Mouse (Mus musculus) cerebellum, adult 11 months (tissue): Measurements from ENCODE around the gene Meox1.

Experiments used
- DNase-seq: peaks from one replicate; pipeline ENCODE4 v3.0.0; 2022

Meox1 gene

GRCm38 (mm10) chr11:101894204-101894603 lies at the start of gene Meox1:
Gene Meox1 (minus strand): TSS chr11:101894374.
- no peak for DNase-seq

- peak; percentile 88 for DNase-seq
Observed at GRCm38 (mm10) chr11:101943055-101943454, 48.9 kb upstream of the Meox1 start.

- peak; percentile 17 for DNase-seq
Observed at GRCm38 (mm10) chr11:101937108-101937507, 42.9 kb upstream of the Meox1 start.

GRCm38 (mm10) chr11:101936421-101936820 lies 42.2 kb upstream of the Meox1 start:
- DNase-seq = no peak

GRCm38 (mm10) chr11:101935743-101936142 lies 41.6 kb upstream of the Meox1 start:
- DNase-seq = no peak

GRCm38 (mm10) chr11:101931978-101932377 lies 37.8 kb upstream of the Meox1 start:
- DNase-seq = no peak

GRCm38 (mm10) chr11:101928030-101928762 lies 34.0 kb upstream of the Meox1 start:
- DNase-seq = no peak

GRCm38 (mm10) chr11:101926951-101927589 lies 32.9 kb upstream of the Meox1 start:
- no peak for DNase-seq

GRCm38 (mm10) chr11:101925636-101926035 lies 31.5 kb upstream of the Meox1 start:
- no peak for DNase-seq

GRCm38 (mm10) chr11:101924441-101924976 lies 30.3 kb upstream of the Meox1 start:
- DNase-seq = no peak

- no peak for DNase-seq
Observed at GRCm38 (mm10) chr11:101923988-101924387, 29.8 kb upstream of the Meox1 start.

- peak; percentile 19 for DNase-seq
Observed at GRCm38 (mm10) chr11:101921361-101921952, 27.3 kb upstream of the Meox1 start.

GRCm38 (mm10) chr11:101919660-101920059 lies 25.5 kb upstream of the Meox1 start:
- DNase-seq = peak; percentile 77

GRCm38 (mm10) chr11:101918609-101919008 lies 24.4 kb upstream of the Meox1 start:
- no peak for DNase-seq

GRCm38 (mm10) chr11:101916772-101917171 lies 22.6 kb upstream of the Meox1 start:
- DNase-seq = no peak

GRCm38 (mm10) chr11:101913591-101913990 lies 19.4 kb upstream of the Meox1 start:
- no peak for DNase-seq

- DNase-seq = no peak
Observed at GRCm38 (mm10) chr11:101911855-101912579, 17.8 kb upstream of the Meox1 start.

GRCm38 (mm10) chr11:101910230-101910946 lies 16.2 kb upstream of the Meox1 start:
- DNase-seq = peak; percentile 78

- DNase-seq = no peak
Observed at GRCm38 (mm10) chr11:101908777-101909176, 14.6 kb upstream of the Meox1 start.

- peak; percentile 71 for DNase-seq
Observed at GRCm38 (mm10) chr11:101905115-101905514, 10.9 kb upstream of the Meox1 start.

- DNase-seq = no peak
Observed at GRCm38 (mm10) chr11:101901309-101901708, 7.1 kb upstream of the Meox1 start.

- DNase-seq = no peak
Observed at GRCm38 (mm10) chr11:101898328-101898727, 4.2 kb upstream of the Meox1 start.
